Mouse (Mus musculus) hindbrain, embryonic 10.5 days (tissue): ENCODE results near the gene Lpp. TPM values are rescaled to one million over a fixed set of nuclear protein-coding genes. Genes with fewer than 3 reads are reported as not detected.
A peak's percentile ranks its signal among the peaks of the same experiment; 100 is the strongest.

ENCODE experiments used
- DNase-seq: peaks from one replicate; pipeline ENCODE4 v3.0.0-alpha.2; 2017; ENCODE audit warnings: low spot score
- H3K27ac ChIP-seq: fragments of 300-500 bp; sonication (generic); 2 replicates; pipeline ENCODE4 v1.5.1; 2016; ENCODE audit warnings: mild to moderate bottlenecking, moderate library complexity
- H3K27me3 ChIP-seq: fragments of 300-500 bp; sonication (generic); 2 replicates; pipeline ENCODE4 v1.6.1; 2016; ENCODE audit warnings: mild to moderate bottlenecking; ENCODE audit not compliant: poor library complexity, insufficient read depth, severe bottlenecking
- H3K36me3 ChIP-seq: fragments of 300-500 bp; sonication (generic); 2 replicates; pipeline ENCODE4 v1.6.1; 2016; ENCODE audit warnings: mild to moderate bottlenecking, moderate library complexity
- H3K4me1 ChIP-seq: fragments of 300-500 bp; sonication (generic); replicated peaks from 2 replicates; pipeline ENCODE4 v1.6.1; 2016; ENCODE audit warnings: mild to moderate bottlenecking
- H3K4me3 ChIP-seq: fragments of 300-500 bp; sonication (generic); 2 replicates; pipeline ENCODE4 v1.5.1; 2016; ENCODE audit warnings: mild to moderate bottlenecking, moderate library complexity
- H3K9me3 ChIP-seq: fragments of 300-500 bp; sonication (generic); 2 replicates; pipeline ENCODE4 v1.6.1; 2016; ENCODE audit warnings: mild to moderate bottlenecking, moderate library complexity
- WGBS: fragments of 180-500 bp; shearing (Covaris S2); methylation state at CpG from one replicate; pipeline ENCODE4 v1.1.7; 2016; 5-methylcytosine and 5-hydroxymethylcytosine counted together
- polyA plus RNA-seq: library from polyadenylated mRNA; unstranded; fragments of >200 nt; fragmentation: Nextera tagmentation; extraction: Ambion mirVana; gene quantifications from 2 replicates; pipeline ENCODE4 v1.2.1, GENCODE M21; 2016

Lpp gene
- polyA plus RNA-seq, 1 experiment from 2014 or later: 26.6 TPM

- Histone ChIP-seq H3K27me3 (no peaks in the 10 kb centered on the region), H3K36me3 (no peaks in the 10 kb centered on the region), H3K4me1 (peaks cover 4% of the 10 kb centered on the region; the same call in 1 of the 2 replicates), H3K4me3 (no peak overlapping the region), H3K27ac (no peak overlapping the region), H3K9me3 (no peaks in the 10 kb centered on the region)
- no peak for DNase-seq
- 74% methylated on average over 3 of the region's 3 CpGs for WGBS
These were observed 539.5 kb downstream of the Lpp start for GRCm38 (mm10) chr16:24932816-24933215.

GRCm38 (mm10) chr16:24933691-24934090, 540.4 kb downstream of the Lpp start:
- Histone ChIP-seq H3K36me3 (no peaks in the 10 kb centered on the region), H3K27ac (no peak overlapping the region), H3K9me3 (no peaks in the 10 kb centered on the region), H3K27me3 (no peaks in the 10 kb centered on the region), H3K4me1 (peaks cover 4% of the 10 kb centered on the region; the same call in 1 of the 2 replicates), H3K4me3 (no peak overlapping the region)
- WGBS: 90% methylated on average over 4 of the region's 4 CpGs
- no peak for DNase-seq

DNA sequence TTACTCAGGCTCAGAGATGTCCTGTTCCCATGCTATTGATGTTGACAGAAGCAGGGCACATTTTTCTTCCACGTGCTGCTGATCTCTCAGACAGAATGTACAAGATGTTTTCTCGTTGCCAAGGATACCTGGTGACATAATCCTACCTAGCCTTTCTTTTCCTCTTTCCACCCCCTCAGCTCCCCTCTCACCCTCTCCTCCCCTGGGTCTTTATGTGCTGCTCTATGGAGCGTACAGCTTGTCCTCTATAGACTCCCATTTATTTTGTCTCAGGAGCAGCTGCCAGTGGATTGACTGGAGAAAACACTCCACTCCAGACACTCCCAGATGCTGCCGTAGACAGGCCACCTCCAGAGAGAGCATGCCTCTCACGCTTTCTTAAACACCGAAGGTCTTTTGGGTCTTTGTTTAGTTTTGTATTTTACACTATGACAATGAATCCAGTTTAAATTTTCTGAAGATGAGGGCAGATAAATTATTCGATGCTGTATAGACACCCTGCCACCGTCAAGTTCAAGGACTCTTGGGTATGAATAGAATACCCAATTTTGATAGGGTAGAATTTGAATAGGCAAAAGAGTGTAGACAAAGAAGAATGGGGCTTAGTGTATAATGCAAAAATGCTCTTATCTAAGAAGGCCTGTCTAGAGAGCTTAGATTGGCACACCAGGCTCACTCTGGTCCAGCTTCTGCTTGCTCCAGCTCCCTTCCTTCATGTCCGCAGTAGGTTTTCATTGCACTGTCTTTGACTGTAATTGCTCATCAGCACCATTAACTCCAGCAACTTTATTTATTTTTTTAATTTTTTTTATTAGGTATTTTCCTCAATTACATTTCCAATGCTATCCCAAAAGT, 548.2 kb downstream of the Lpp start:
- no peak overlapping the region for H3K4me3 ChIP-seq
- DNase-seq: peak; percentile 6
- H3K36me3 ChIP-seq: no peaks in the 10 kb centered on the region
- H3K9me3 ChIP-seq: no peaks in the 10 kb centered on the region
- no peak overlapping the region for H3K27ac ChIP-seq
- no peaks in the 10 kb centered on the region for H3K27me3 ChIP-seq
- WGBS: 51% methylated on average over 9 of the region's 9 CpGs
- peaks cover 22% of the 10 kb centered on the region for H3K4me1 ChIP-seq

GRCm38 (mm10) chr16:24943486-24944261, 550.4 kb downstream of the Lpp start:
- Histone ChIP-seq H3K27me3 (no peaks in the 10 kb centered on the region), H3K27ac (no peak overlapping the region), H3K9me3 (no peaks in the 10 kb centered on the region), H3K36me3 (no peaks in the 10 kb centered on the region), H3K4me3 (no peak overlapping the region), H3K4me1 (peaks cover 22% of the 10 kb centered on the region)
- 28% methylated on average over 6 of the region's 6 CpGs for WGBS
- DNase-seq: no peak

DNA sequence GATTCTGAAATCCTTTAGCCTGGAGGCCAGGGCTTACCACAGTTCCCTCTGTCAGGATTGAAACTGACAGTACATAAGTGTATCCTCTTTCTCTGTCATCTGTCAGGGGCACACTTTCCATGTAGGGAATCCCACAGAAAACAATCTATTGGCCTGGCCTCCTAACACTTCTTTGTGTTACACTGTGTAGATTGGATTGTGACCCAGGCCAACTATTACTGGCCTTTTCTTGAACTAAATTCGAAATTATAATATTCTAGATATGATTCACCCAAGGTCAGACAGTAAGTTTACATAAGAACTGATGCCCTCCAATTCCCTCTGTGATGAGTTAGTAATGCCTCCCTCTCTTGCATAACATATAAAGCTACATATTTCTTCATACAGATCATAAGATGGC, 553.0 kb downstream of the Lpp start:
- H3K4me3 ChIP-seq: no peak overlapping the region
- H3K36me3 ChIP-seq: no peaks in the 10 kb centered on the region
- H3K4me1 ChIP-seq: peaks cover 19% of the 10 kb centered on the region
- WGBS: 73% methylated on average over 1 of the region's 1 CpGs
- H3K27ac ChIP-seq: no peak overlapping the region
- H3K9me3 ChIP-seq: no peaks in the 10 kb centered on the region
- no peak for DNase-seq
- H3K27me3 ChIP-seq: no peaks in the 10 kb centered on the region

- H3K27ac ChIP-seq: no peak overlapping the region
- no peaks in the 10 kb centered on the region for H3K9me3 ChIP-seq
- no peaks in the 10 kb centered on the region for H3K27me3 ChIP-seq
- no peak overlapping the region for H3K4me3 ChIP-seq
- no peak for DNase-seq
- no peaks in the 10 kb centered on the region for H3K36me3 ChIP-seq
- 97% methylated on average over 1 of the region's 1 CpGs for WGBS
- peaks cover 13% of the 10 kb centered on the region for H3K4me1 ChIP-seq
These were observed 554.2 kb downstream of the Lpp start for GRCm38 (mm10) chr16:24947485-24947884.

- 73% methylated on average over 3 of the region's 3 CpGs for WGBS
- DNase-seq: no peak
- H3K27ac ChIP-seq: no peak overlapping the region
These were observed 554.9 kb downstream of the Lpp start for GRCm38 (mm10) chr16:24948091-24948690.

DNA sequence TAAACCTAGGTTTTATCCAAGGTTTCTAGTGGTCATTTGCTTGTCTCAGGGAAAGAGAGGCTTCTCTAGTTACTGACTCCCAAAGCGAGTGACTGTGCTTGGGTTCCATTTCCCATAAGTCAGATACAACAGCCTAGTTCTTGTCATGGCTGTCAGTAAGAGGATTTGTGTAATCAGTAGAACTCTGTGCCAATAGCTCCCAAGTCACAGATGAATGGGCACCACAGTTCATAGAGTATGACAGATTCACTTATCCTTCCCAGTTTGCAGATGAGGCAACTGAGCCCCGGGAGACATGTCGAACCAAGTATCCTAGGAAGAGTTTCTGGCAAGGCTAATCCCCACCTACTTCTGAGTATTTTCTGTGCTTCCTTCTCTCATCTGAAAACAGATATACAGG, 556.0 kb downstream of the Lpp start:
- Histone ChIP-seq H3K27me3 (no peaks in the 10 kb centered on the region), H3K36me3 (no peaks in the 10 kb centered on the region)
- 97% methylated on average over 3 of the region's 3 CpGs for WGBS

More at GRCm38 (mm10) chr16:24948091-24948690, 554.9 kb downstream of the Lpp start:
- no peak overlapping the region for H3K4me3 ChIP-seq
- no peaks in the 10 kb centered on the region for H3K9me3 ChIP-seq
- peaks cover 12% of the 10 kb centered on the region for H3K4me1 ChIP-seq
- no peaks in the 10 kb centered on the region for H3K36me3 ChIP-seq
- H3K27me3 ChIP-seq: no peaks in the 10 kb centered on the region

DNA sequence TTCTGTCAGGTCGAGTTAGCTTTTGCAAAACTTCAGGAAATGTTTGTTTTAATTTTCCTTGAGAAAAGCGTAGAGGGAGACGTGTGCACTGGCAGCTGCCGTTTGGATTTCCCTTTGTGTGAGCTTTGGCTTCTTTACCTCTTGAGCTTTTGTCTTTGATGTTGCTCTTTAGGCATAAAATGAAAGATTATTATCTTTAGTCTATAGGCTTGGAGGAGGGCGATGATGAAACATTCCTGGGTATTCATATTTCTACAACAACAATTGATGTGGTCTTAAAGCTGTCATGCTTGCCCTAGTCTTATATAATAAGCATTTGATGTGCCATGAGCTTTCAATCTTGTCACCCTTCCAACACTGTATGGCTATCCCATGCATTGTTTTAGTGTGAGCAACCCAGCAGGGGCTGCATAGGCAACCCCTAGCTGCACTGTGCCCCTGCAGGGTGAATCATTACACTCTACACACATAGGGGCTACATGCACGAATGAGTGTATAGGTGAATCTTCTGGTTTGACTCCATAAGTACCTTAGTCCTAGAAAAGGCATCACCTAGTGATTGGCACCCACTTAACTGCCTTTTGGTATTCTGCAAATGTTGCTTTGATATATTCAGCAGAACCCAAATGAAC, 556.9 kb downstream of the Lpp start:
- WGBS: 53% methylated on average over 6 of the region's 6 CpGs
- no peak for DNase-seq
- no peak overlapping the region for H3K27ac ChIP-seq
- H3K27me3 ChIP-seq: no peaks in the 10 kb centered on the region
- H3K4me3 ChIP-seq: no peak overlapping the region
- H3K9me3 ChIP-seq: no peaks in the 10 kb centered on the region
- 0 out of 2 replicates have a peak, but pooled peaks cover 3% of the 10 kb centered on the region for H3K4me1 ChIP-seq
- no peaks in the 10 kb centered on the region for H3K36me3 ChIP-seq

More for the DNA sequence above, 556.0 kb downstream of the Lpp start:
- H3K4me3 ChIP-seq: no peak overlapping the region
- H3K4me1 ChIP-seq: peaks cover 8% of the 10 kb centered on the region; the same call in 1 of the 2 replicates
- no peak overlapping the region for H3K27ac ChIP-seq
- no peak for DNase-seq
- no peaks in the 10 kb centered on the region for H3K9me3 ChIP-seq

- peaks cover 8% of the 10 kb centered on the region; the same call in 1 of the 2 replicates for H3K9me3 ChIP-seq
- H3K27me3 ChIP-seq: no peaks in the 10 kb centered on the region
- H3K27ac ChIP-seq: no peak overlapping the region
- no peak for DNase-seq
- 0 out of 2 replicates have a peak, but pooled peaks cover 3% of the 10 kb centered on the region for H3K4me1 ChIP-seq
- H3K4me3 ChIP-seq: no peak overlapping the region
- H3K36me3 ChIP-seq: no peaks in the 10 kb centered on the region
- 78% methylated on average over 5 of the region's 5 CpGs for WGBS
These were observed 558.6 kb downstream of the Lpp start for GRCm38 (mm10) chr16:24951909-24952308.

DNA sequence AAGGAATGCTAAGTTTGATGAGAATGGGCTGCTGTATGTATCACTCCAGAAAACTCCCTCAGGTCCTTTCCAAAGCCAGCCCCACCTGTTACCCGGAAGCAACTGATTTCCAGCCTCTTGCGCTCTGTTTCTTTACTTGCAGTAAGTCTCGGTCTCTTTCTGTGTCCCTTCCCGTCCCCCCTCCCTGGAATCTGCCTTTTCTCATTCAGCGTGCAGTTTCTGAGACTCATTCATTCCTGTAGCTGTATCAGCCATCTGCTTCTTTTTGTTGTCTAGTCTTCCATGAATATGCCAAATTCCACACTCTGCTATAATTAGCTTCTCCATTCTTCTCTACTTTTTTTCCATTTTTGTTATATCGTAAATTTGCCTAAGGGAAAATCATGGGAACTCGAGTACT, 561.7 kb downstream of the Lpp start:
- Histone ChIP-seq H3K27me3 (no peaks in the 10 kb centered on the region), H3K36me3 (no peaks in the 10 kb centered on the region), H3K27ac (no peak overlapping the region), H3K4me1 (no peaks in the 10 kb centered on the region), H3K4me3 (no peak overlapping the region), H3K9me3 (peaks cover 8% of the 10 kb centered on the region; the same call in 1 of the 2 replicates)
- WGBS: 83% methylated on average over 7 of the region's 7 CpGs
- no peak for DNase-seq

DNA sequence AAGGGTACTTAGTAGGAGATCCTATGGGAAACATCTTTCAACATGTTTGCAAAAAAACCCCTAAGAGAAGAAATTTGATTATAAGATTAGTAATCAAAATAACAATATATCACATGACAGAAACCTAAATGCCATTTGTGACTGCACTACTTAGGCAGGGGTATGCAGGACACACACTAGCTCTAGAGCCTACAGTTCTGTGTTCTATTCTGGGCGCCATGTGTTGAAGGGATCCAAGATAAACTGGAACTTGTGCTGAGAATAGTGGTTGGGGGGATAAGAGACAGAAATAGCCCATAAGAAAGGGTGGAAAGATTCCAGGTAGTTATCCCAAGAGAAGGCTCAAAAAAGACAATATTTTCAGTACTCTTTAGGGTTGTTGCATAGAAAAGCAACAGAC, 565.4 kb downstream of the Lpp start:
- DNase-seq: no peak
- Histone ChIP-seq H3K4me1 (no peaks in the 10 kb centered on the region), H3K27me3 (no peaks in the 10 kb centered on the region), H3K36me3 (no peaks in the 10 kb centered on the region), H3K9me3 (peaks cover 8% of the 10 kb centered on the region; the same call in 1 of the 2 replicates), H3K27ac (no peak overlapping the region), H3K4me3 (no peak overlapping the region)
- 92% methylated on average over 1 of the region's 1 CpGs for WGBS
